Mouse (Mus musculus): ENCODE measurements around the gene Nme4. TPM values are rescaled to one million over a fixed set of nuclear protein-coding genes. Genes with fewer than 3 reads are reported as not detected.

Gene Nme4
- polyA plus RNA-seq, 1 experiment from 2014 or later, result 0.31 TPM

GRCm38 (mm10) chr17:26066488-26067020 lies 28.8 kb downstream of the Nme4 start:
- TF ChIP-seq CTCF (IDR thresholded peaks at IDR 0.05), result no peak
- CTCF ChIA-PET, result interaction anchor here (1.8 to 2.0 kb wide), 2 partner anchors 10 to 53 kb away, joined by 4 to 5 read pairs; no protein-coding TSS in a partner anchor
- in situ Hi-C loops (cut with MboI; ENCODE audit: low pct_unique_long_range_greater_than_20kb), result no loop called here
- ATAC-seq (no peak), DNase-seq (ENCODE audit: low read depth, low spot score) (no peak)
- POLR2A ChIA-PET, result no interaction called here
- H3K27me3 ChIP-seq, result no peaks in the 10 kb centered on the region

DNA sequence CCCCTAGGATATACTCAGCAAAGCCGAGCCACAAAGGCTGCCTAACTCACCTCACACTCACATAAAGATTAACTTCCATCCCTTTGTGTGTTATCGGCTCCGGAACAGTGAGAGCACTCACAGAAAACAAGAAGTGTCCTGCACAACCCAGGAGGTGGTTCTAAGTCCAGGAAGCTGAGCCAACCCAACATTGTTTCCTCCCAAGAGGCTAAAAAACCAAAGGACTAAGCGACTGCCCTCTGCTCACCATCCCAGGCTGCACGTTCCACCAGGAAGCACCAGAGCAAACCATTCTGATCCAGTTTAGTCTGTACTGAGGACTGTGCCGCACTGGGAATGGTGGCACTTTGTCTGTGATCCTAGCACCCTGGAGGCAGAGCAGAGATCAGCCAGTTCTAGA lies 30.5 kb downstream of the Nme4 start:
- POLR2A ChIA-PET, result no interaction called here
- DNase-seq (ENCODE audit: low read depth, low spot score) (no peak), ATAC-seq (no peak)
- no peak for TF ChIP-seq CTCF (IDR thresholded peaks at IDR 0.05)
- H3K27me3 ChIP-seq, result no peaks in the 10 kb centered on the region
- in situ Hi-C loops (cut with MboI; ENCODE audit: low pct_unique_long_range_greater_than_20kb), result no loop called here
- CTCF ChIA-PET, result interaction anchor here (2.0 kb wide), 1 partner anchor 8 kb away, joined by 5 read pairs; no protein-coding TSS in a partner anchor

- ChIA-PET CTCF (interaction anchor here (1.5 to 1.8 kb wide), 2 partner anchors 8 to 17 kb away, joined by 5 to 8 read pairs; no protein-coding TSS in a partner anchor), POLR2A (no interaction called here)
- no peak for DNase-seq (ENCODE audit: low read depth, low spot score)
- no peak for ATAC-seq
- in situ Hi-C loops (cut with MboI; ENCODE audit: low pct_unique_long_range_greater_than_20kb), result no loop called here
- H3K27me3 ChIP-seq, result no peaks in the 10 kb centered on the region
- TF ChIP-seq CTCF (IDR thresholded peaks at IDR 0.05), result no peak
These were observed 37.4 kb downstream of the Nme4 start for GRCm38 (mm10) chr17:26057787-26058567.

DNA sequence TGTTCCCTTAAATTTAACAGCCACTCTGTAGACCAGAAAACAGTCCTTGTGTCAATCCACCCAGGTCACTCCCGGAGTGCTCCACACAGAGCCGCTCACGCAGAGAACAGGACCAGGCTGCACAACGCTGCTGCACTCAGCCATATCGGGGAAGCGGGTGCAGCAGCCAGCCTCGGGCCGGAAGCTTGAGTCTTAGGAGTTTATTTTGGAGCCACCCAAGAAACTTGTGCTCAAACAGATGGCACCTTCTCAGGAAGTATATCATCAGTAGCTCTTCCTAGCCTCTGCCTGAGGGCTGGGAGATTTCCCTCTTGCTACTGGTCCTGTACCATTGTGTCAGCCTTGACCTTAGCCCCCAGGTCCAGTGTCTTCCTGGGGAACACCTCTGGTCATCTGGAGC lies 38.1 kb downstream of the Nme4 start:
- CTCF ChIA-PET, result interaction anchor here (1.5 to 1.8 kb wide), 2 partner anchors 9 to 16 kb away, joined by 5 to 8 read pairs; no protein-coding TSS in a partner anchor
- POLR2A ChIA-PET, result no interaction called here
- TF ChIP-seq CTCF (IDR thresholded peaks at IDR 0.05), result no peak
- in situ Hi-C loops (cut with MboI; ENCODE audit: low pct_unique_long_range_greater_than_20kb), result no loop called here
- no peaks in the 10 kb centered on the region for H3K27me3 ChIP-seq
- ATAC-seq (no peak), DNase-seq (ENCODE audit: low read depth, low spot score) (no peak)

- ChIA-PET POLR2A (interaction anchor here (1.1 kb wide), 1 partner anchor 14 kb away, joined by 4 read pairs; no protein-coding TSS in a partner anchor), CTCF (interaction anchor here (1.5 to 2.3 kb wide), 4 partner anchors 9 to 43 kb away, joined by 3 to 6 read pairs (median 4); no protein-coding TSS in a partner anchor)
- in situ Hi-C loops (cut with MboI; ENCODE audit: low pct_unique_long_range_greater_than_20kb), result no loop called here
- ATAC-seq, result no peak
- DNase-seq (ENCODE audit: low read depth, low spot score), result no peak
- no peaks in the 10 kb centered on the region for H3K27me3 ChIP-seq
- TF ChIP-seq CTCF (IDR thresholded peaks at IDR 0.05), result no peak
These were observed 40.2 kb downstream of the Nme4 start for GRCm38 (mm10) chr17:26055164-26055563.

- ChIA-PET POLR2A (interaction anchor here (1.1 kb wide), 1 partner anchor 14 kb away, joined by 4 read pairs; no protein-coding TSS in a partner anchor), CTCF (interaction anchor here (1.5 to 2.3 kb wide), 4 partner anchors 9 to 42 kb away, joined by 3 to 6 read pairs (median 4); no protein-coding TSS in a partner anchor)
- TF ChIP-seq CTCF (IDR thresholded peaks at IDR 0.05), result no peak
- ATAC-seq, result peak; percentile 54
- in situ Hi-C loops (cut with MboI; ENCODE audit: low pct_unique_long_range_greater_than_20kb), result no loop called here
- DNase-seq (ENCODE audit: low read depth, low spot score), result no peak
- no peaks in the 10 kb centered on the region for H3K27me3 ChIP-seq
These were observed 41.1 kb downstream of the Nme4 start for GRCm38 (mm10) chr17:26054133-26054845.

- ATAC-seq, result no peak
- ChIA-PET POLR2A (interaction anchor here (0.6 kb wide), 2 partner anchors 562 to 568 kb away, joined by 3 to 4 read pairs; no protein-coding TSS in a partner anchor), CTCF (interaction anchor here (0.6 to 1.0 kb wide), 2 partner anchors 38 to 563 kb away, joined by 3 read pairs; partner anchors contain the start of gene Decr2)
- H3K27me3 ChIP-seq, result no peaks in the 10 kb centered on the region
- in situ Hi-C loops (cut with MboI; ENCODE audit: low pct_unique_long_range_greater_than_20kb), result no loop called here
- DNase-seq (ENCODE audit: low read depth, low spot score), result no peak
- no peak for TF ChIP-seq CTCF (IDR thresholded peaks at IDR 0.05)
These were observed 42.7 kb downstream of the Nme4 start for GRCm38 (mm10) chr17:26052706-26053105.

DNA sequence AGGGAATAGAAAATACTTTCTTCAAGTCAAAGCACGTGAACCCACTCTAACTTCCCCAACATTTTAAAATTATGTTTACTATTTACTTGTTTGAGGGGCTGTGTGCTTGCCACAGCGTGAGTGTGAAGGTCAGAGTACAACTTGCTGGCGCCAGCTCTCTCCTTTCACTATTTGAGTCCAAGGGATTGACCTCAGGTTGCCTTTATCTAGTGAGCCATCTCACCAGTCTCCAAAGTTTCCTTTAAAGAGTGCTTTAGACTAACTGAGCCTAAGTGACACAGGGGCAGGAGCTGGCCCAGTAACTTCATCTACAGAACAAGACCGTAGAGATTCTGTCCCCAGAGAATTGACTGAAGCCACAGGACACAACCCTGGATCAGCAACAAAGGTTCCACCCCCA lies 43.3 kb downstream of the Nme4 start:
- POLR2A ChIA-PET, result no interaction called here
- DNase-seq (ENCODE audit: low read depth, low spot score) (no peak), ATAC-seq (no peak)
- CTCF ChIA-PET, result interaction anchor here (1.0 kb wide), 1 partner anchor 38 kb away, joined by 3 read pairs; the partner anchor contains the start of gene Decr2
- no peak for TF ChIP-seq CTCF (IDR thresholded peaks at IDR 0.05)
- in situ Hi-C loops (cut with MboI; ENCODE audit: low pct_unique_long_range_greater_than_20kb), result no loop called here
- H3K27me3 ChIP-seq, result no peaks in the 10 kb centered on the region

- ATAC-seq (no peak), DNase-seq (ENCODE audit: low read depth, low spot score) (no peak)
- ChIA-PET CTCF (no interaction called here), POLR2A (interaction anchor here (0.6 to 1.1 kb wide), 2 partner anchors 13 to 439 kb away, joined by 3 read pairs; no protein-coding TSS in a partner anchor)
- no peaks in the 10 kb centered on the region for H3K27me3 ChIP-seq
- no peak for TF ChIP-seq CTCF (IDR thresholded peaks at IDR 0.05)
- in situ Hi-C loops (cut with MboI; ENCODE audit: low pct_unique_long_range_greater_than_20kb), result no loop called here
These were observed 47.3 kb downstream of the Nme4 start for GRCm38 (mm10) chr17:26048118-26048517.
